Mouse (Mus musculus) lung, adult 2 months (tissue): ENCODE data around the gene Dstyk.

Experiments used
- CTCF ChIP-seq: fragments of 200-500 bp; IDR thresholded peaks from 2 replicates; pipeline ENCODE4 v1.5.1; 2011; ENCODE audit warnings: mild to moderate bottlenecking, low read length, control low read depth; ENCODE audit not compliant: insufficient read depth
- POLR2A ChIP-seq: fragments of 200-500 bp; IDR thresholded peaks from 2 replicates; pipeline ENCODE4 v1.6.1; 2011; ENCODE audit warnings: low read depth, mild to moderate bottlenecking, control low read depth, low read length, borderline replicate concordance; ENCODE audit errors: extremely low read depth

GRCm38 (mm10) chr1:132401843-132402242, 15.5 kb upstream of the Dstyk start:
- TF ChIP-seq CTCF (no peak), POLR2A (no peak)
